Mouse (Mus musculus) right cerebral cortex, adult 2 months (tissue): ENCODE measurements around the gene Ifi203.
"Not testable (repeated sequence)": the region's sequence is repeated elsewhere in the genome, so short reads cannot be mapped to it uniquely, and the experiment has no call there.

Experiments used
- DNase-seq, 2 experiments: peaks; one replicate each; pipeline ENCODE4 v3.0.0; 2021 to 2022; ENCODE audit warnings: low spot score in 2 of 2

Gene Ifi203

GRCm38 (mm10) chr1:173941924-173942779 lies at the start of gene Ifi203, which contains the start of gene Mndal:
TSS of gene Ifi203 (minus strand) at chr1:173942672.
TSS of gene Mndal (minus strand) at chr1:173942491.
- DNase-seq, result not testable (repeated sequence)

- not testable (repeated sequence) for DNase-seq
These were observed 40.3 kb upstream of the Ifi203 start, which contains the start of gene Ifi202b for GRCm38 (mm10) chr1:173982694-173983305. TSS of gene Ifi202b (minus strand) at chr1:173982744.

GRCm38 (mm10) chr1:173981038-173981437 lies 38.6 kb upstream of the Ifi203 start:
- not testable (repeated sequence) for DNase-seq

GRCm38 (mm10) chr1:173977622-173978021 lies 35.1 kb upstream of the Ifi203 start:
- no peak for DNase-seq

GRCm38 (mm10) chr1:173973111-173973510 lies 30.6 kb upstream of the Ifi203 start:
- peak; percentile 3 to 15 for DNase-seq

- DNase-seq, result not testable (repeated sequence)
These were observed 19.0 kb upstream of the Ifi203 start for GRCm38 (mm10) chr1:173961491-173961890.

- DNase-seq, result not testable (repeated sequence)
These were observed 17.5 kb upstream of the Ifi203 start for GRCm38 (mm10) chr1:173959998-173960397.

- DNase-seq, result not testable (repeated sequence)
These were observed 13.5 kb upstream of the Ifi203 start for GRCm38 (mm10) chr1:173955839-173956527.

- no peak for DNase-seq
These were observed 12.8 kb upstream of the Ifi203 start for GRCm38 (mm10) chr1:173955071-173955796.

GRCm38 (mm10) chr1:173953563-173953962 lies 11.1 kb upstream of the Ifi203 start:
- DNase-seq, result no peak

GRCm38 (mm10) chr1:173949044-173949443 lies 6.6 kb upstream of the Ifi203 start:
- not testable (repeated sequence) for DNase-seq

- DNase-seq, result peak; percentile 1 to 2
These were observed 251 bp upstream of the Ifi203 start for GRCm38 (mm10) chr1:173942780-173943066.

- DNase-seq, result not testable (repeated sequence)
These were observed 950 bp downstream of the Ifi203 start for GRCm38 (mm10) chr1:173941522-173941921.

GRCm38 (mm10) chr1:173919279-173919678 lies 23.2 kb downstream of the Ifi203 start:
- DNase-seq, result not testable (repeated sequence)

GRCm38 (mm10) chr1:173914559-173914958 lies 27.9 kb downstream of the Ifi203 start:
- no peak for DNase-seq

- not testable (repeated sequence) for DNase-seq
These were observed 29.1 kb downstream of the Ifi203 start for GRCm38 (mm10) chr1:173913256-173913791.

- DNase-seq, result not testable (repeated sequence)
These were observed 29.8 kb downstream of the Ifi203 start, which contains the start of gene Ifi211 for GRCm38 (mm10) chr1:173912548-173913255. TSS of gene Ifi211 (minus strand) at chr1:173913046.

GRCm38 (mm10) chr1:173911808-173912464 lies 30.5 kb downstream of the Ifi203 start:
- no peak for DNase-seq

- DNase-seq, result not testable (repeated sequence)
These were observed 34.1 kb downstream of the Ifi203 start for GRCm38 (mm10) chr1:173908390-173908789.

- DNase-seq, result not testable (repeated sequence)
These were observed 36.6 kb downstream of the Ifi203 start for GRCm38 (mm10) chr1:173905885-173906284.
